Mouse (Mus musculus) ES-Bruce4 (cell line): ENCODE data around the gene Nanos2. TPM values are rescaled to one million over a fixed set of nuclear protein-coding genes. Genes with fewer than 3 reads are reported as not detected.

ENCODE experiments used
- H3K27ac ChIP-seq: 2 replicates; pipeline ENCODE4 v1.5.1; 2012; ENCODE audit warnings: low read length, inconsistent platforms; ENCODE audit not compliant: insufficient read depth
- H3K27me3 ChIP-seq: 2 replicates; pipeline ENCODE4 v1.6.1; 2012; ENCODE audit warnings: mild to moderate bottlenecking, low read length, inconsistent platforms; ENCODE audit not compliant: control insufficient read depth, poor library complexity, insufficient read depth, severe bottlenecking
- H3K36me3 ChIP-seq: 2 replicates; pipeline ENCODE4 v1.6.1; 2012; ENCODE audit warnings: inconsistent platforms, mild to moderate bottlenecking, low read length, moderate library complexity; ENCODE audit not compliant: control insufficient read depth, poor library complexity, insufficient read depth, severe bottlenecking
- H3K4me1 ChIP-seq: one replicate; pipeline ENCODE4 v1.8.1; 2011; ENCODE audit warnings: low read length; ENCODE audit not compliant: control insufficient read depth, insufficient read depth
- H3K4me3 ChIP-seq: 2 replicates; pipeline ENCODE4 v1.5.1; 2011; ENCODE audit warnings: low read depth, mild to moderate bottlenecking, low read length
- H3K9ac ChIP-seq: 2 replicates; pipeline ENCODE4 v1.6.1; 2012; ENCODE audit warnings: low read depth, mild to moderate bottlenecking, inconsistent platforms; ENCODE audit not compliant: poor library complexity, severe bottlenecking
- H3K9me3 ChIP-seq: replicated peaks from 2 replicates; pipeline ENCODE4 v1.6.1; 2012; ENCODE audit warnings: mild to moderate bottlenecking, low read length, inconsistent platforms; ENCODE audit not compliant: control insufficient read depth, poor library complexity, insufficient read depth, severe bottlenecking
- CTCF ChIP-seq: IDR thresholded peaks from one replicate; pipeline ENCODE4 v1.8.1; 2011; ENCODE audit warnings: low read depth, low read length
- EP300 ChIP-seq: IDR thresholded peaks from 2 replicates; pipeline ENCODE4 v1.6.1; 2011; ENCODE audit warnings: low read depth, low read length; ENCODE audit not compliant: insufficient read depth
- POLR2A ChIP-seq: IDR thresholded peaks from one replicate; pipeline ENCODE4 v1.8.1; 2011; ENCODE audit warnings: low read length; ENCODE audit not compliant: insufficient read depth
- polyA plus RNA-seq: library from polyadenylated mRNA; stranded (reverse); fragments of >200 nt; gene quantifications from 2 replicates; pipeline ENCODE4 v1.2.4, GENCODE M21; 2011; ENCODE audit warnings: low read depth; ENCODE audit not compliant: missing spikeins, insufficient read depth, insufficient read length

Gene Nanos2
- polyA plus RNA-seq, 1 experiment: not detected

DNA sequence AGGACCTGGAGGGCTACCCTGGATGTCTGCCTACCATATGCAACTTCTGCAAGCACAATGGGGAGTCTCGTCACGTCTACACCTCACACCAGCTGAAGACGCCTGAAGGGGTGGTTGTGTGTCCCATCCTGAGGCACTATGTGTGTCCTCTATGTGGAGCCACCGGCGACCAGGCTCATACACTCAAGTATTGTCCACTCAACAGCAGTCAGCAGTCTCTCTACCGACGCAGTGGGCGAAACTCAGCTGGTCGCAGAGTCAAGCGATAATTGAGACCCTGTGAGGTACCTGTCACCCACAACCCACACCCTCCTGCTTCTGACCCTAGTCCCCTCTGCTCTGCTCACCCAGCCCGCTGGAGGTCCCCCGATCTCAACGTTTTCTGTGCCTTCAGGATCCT is 547 bp downstream of the Nanos2 start:
- Histone ChIP-seq H3K4me3 (no peak overlapping the region), H3K27me3 (no peaks in the 10 kb centered on the region), H3K9me3 (no peaks in the 10 kb centered on the region), H3K4me1 (no peaks in the 10 kb centered on the region), H3K27ac (no peak overlapping the region), H3K9ac (no peak overlapping the region), H3K36me3 (no peaks in the 10 kb centered on the region)
- TF ChIP-seq POLR2A: no peak
- TF ChIP-seq CTCF: no peak
- TF ChIP-seq EP300: no peak

GRCm38 (mm10) chr7:18988780-18989179 is 1.6 kb downstream of the Nanos2 start:
- H3K4me3 ChIP-seq: no peak overlapping the region
- H3K36me3 ChIP-seq: no peaks in the 10 kb centered on the region
- no peak overlapping the region for H3K27ac ChIP-seq
- H3K9me3 ChIP-seq: no peaks in the 10 kb centered on the region
- H3K4me1 ChIP-seq: no peaks in the 10 kb centered on the region
- no peaks in the 10 kb centered on the region for H3K27me3 ChIP-seq
- TF ChIP-seq CTCF (no peak), POLR2A (no peak), EP300 (no peak)
- no peak overlapping the region for H3K9ac ChIP-seq

DNA sequence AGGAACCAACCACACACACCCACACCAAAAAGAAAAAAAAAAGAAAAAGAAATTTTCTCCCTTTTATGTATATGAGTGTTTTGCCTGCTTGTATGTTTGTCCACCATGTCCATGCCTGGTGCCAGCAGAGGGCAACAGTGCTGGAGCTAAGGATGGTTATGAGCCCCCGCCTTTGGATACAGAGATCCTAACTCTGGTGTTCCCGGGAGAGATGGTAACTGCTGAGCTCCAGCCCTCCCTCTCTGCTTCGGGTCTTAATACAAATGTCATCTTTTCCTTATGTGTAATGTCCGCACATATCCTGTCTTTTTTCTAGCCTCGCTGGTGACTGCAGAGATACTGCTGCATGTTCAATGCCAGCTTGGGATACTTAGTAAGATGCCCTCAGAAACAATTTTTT is 2.8 kb downstream of the Nanos2 start:
- Histone ChIP-seq H3K4me3 (no peak overlapping the region), H3K9me3 (no peaks in the 10 kb centered on the region), H3K27ac (no peak overlapping the region), H3K9ac (no peak overlapping the region), H3K27me3 (no peaks in the 10 kb centered on the region), H3K4me1 (no peaks in the 10 kb centered on the region), H3K36me3 (no peaks in the 10 kb centered on the region)
- TF ChIP-seq POLR2A (no peak), EP300 (no peak), CTCF (no peak)

GRCm38 (mm10) chr7:18990601-18991295 is 3.5 kb downstream of the Nanos2 start, which contains the start of gene Mypop:
Gene Mypop (plus strand): TSS chr7:18991245.
- no peaks in the 10 kb centered on the region for H3K27me3 ChIP-seq
- no peaks in the 10 kb centered on the region for H3K36me3 ChIP-seq
- H3K9me3 ChIP-seq: no peaks in the 10 kb centered on the region
- peak within 1 kb of the TSS; percentile 80 for H3K27ac ChIP-seq
- H3K9ac ChIP-seq: peak within 1 kb of the TSS; percentile 47
- H3K4me3 ChIP-seq: peak within 1 kb of the TSS; percentile 70
- TF ChIP-seq POLR2A (no peak), EP300 (0 out of 2 replicates have a peak, but pooled peaks have one; percentile 10), CTCF (no peak)
- H3K4me1 ChIP-seq: no peaks in the 10 kb centered on the region

DNA sequence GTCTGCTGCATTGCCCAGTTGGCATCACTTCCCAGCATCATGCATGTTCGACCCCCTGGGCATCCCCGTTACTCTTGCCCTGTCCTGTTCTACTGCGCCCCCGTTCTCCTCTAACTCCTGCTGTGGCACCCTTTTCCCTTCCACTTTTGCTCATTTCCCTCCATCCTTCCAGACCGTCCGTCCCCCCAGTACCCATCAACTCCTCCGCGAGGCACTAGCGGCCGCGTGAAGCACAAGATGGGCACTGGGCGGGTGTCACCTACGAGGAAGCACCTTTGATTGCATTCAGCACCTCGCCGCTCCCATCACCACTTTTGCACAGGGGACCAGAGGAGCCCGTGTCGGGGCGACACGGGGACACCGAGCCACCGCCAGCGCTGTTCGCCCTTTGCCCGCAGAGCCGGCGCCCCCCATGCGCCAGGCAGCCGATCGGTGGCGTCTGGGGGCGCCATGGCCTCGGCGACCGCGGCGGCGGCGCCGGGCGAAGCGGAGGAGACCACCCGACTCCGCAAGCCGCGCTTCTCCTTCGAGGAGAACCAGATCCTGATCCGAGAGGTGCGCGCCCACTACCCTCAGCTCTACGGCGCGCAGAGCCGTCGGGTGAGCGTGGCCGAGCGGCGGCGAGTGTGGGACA is 4.6 kb downstream of the Nanos2 start:
- H3K27ac ChIP-seq: no peak overlapping the region

DNA sequence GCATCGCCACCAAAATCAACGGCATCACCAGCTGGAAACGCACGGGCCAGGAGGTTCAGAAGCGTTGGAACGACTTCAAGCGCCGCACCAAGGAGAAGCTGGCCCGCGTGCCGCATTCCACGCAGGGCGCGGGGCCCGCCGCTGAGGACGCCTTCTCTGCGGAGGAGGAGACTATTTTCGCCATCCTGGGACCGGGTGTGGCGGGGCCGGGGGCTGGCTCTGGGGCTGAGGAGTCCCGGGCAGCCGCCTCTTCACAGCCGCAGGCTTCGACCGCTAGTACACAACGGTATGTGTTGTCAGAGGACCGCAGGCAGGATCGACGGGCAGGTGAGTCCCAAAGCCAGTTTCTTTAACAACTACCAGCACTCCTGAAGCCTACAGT is 5.1 kb downstream of the Nanos2 start:
- H3K27ac ChIP-seq: no peak overlapping the region
- H3K36me3 ChIP-seq: no peaks in the 10 kb centered on the region; the same call in 1 of the 2 replicates
- no peak for TF ChIP-seq CTCF
- no peak for TF ChIP-seq POLR2A
- no peak for TF ChIP-seq EP300
- peak overlapping the region; percentile 60 for H3K4me3 ChIP-seq
- H3K9ac ChIP-seq: peak overlapping the region; percentile 47
- no peaks in the 10 kb centered on the region for H3K27me3 ChIP-seq
- H3K9me3 ChIP-seq: no peaks in the 10 kb centered on the region
- no peaks in the 10 kb centered on the region for H3K4me1 ChIP-seq

More for the DNA sequence above, 4.6 kb downstream of the Nanos2 start:
- no peaks in the 10 kb centered on the region for H3K27me3 ChIP-seq
- peak overlapping the region; percentile 60 for H3K4me3 ChIP-seq
- no peaks in the 10 kb centered on the region for H3K9me3 ChIP-seq
- peak overlapping the region; percentile 47 for H3K9ac ChIP-seq
- no peaks in the 10 kb centered on the region; the same call in 1 of the 2 replicates for H3K36me3 ChIP-seq
- TF ChIP-seq EP300 (no peak), CTCF (no peak), POLR2A (no peak)
- H3K4me1 ChIP-seq: no peaks in the 10 kb centered on the region
